Mouse (Mus musculus): Measurements from ENCODE around the gene Kcnc3. TPM values are rescaled to one million over a fixed set of nuclear protein-coding genes. Genes with fewer than 3 reads are reported as not detected.

The Kcnc3 gene
- polyA plus RNA-seq, 1 experiment, result 0.01 TPM

- Histone ChIP-seq H3K27me3 (ENCODE audit: control insufficient read depth) (peaks cover 53% of the 10 kb centered on the region), H3K9me3 (ENCODE audit: control insufficient read depth, low read length) (no peaks in the 10 kb centered on the region), H3K4me1 (ENCODE audit: control insufficient read depth) (no peaks in the 10 kb centered on the region), H3K4me3 (replicated peaks) (no peak overlapping the region), H3K36me3 (ENCODE audit: control insufficient read depth) (no peaks in the 10 kb centered on the region)
- TF ChIP-seq TAL1 (IDR thresholded peaks at IDR 0.05; ENCODE audit: low read length), result no peak
- no peak for TF ChIP-seq GATA1 (IDR thresholded peaks at IDR 0.05; ENCODE audit: low read length)
Measured at GRCm38 (mm10) chr7:44606171-44606901, 15.9 kb downstream of the Kcnc3 start.

DNA sequence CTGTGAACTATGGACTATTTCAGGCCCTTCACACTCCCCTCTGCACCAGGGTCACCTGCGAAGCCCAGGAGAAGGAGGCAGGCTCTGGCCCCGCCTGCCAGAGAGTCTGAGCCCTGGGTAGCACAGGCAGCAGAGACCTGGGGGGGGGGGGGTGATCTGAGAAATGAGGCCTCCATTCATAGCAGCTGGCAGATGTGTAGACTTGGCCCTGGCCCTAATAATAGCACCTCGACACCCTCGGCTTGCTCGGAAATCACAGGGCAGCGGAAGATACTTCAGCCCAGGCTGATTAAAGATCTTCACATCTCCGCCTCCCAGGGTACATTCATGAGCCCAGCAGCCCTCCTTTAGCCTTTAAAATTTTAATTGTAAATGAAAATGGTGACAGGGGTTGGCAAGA lies 21.7 kb downstream of the Kcnc3 start:
- H3K4me3 ChIP-seq (replicated peaks), result no peak overlapping the region

GRCm38 (mm10) chr7:44614041-44614688 lies 23.7 kb downstream of the Kcnc3 start:
- TF ChIP-seq GATA1 (IDR thresholded peaks at IDR 0.05; ENCODE audit: low read length) (no peak), TAL1 (IDR thresholded peaks at IDR 0.05; ENCODE audit: low read length) (no peak)
- no peak overlapping the region for H3K4me3 ChIP-seq (replicated peaks)
- H3K4me1 ChIP-seq (ENCODE audit: control insufficient read depth), result no peaks in the 10 kb centered on the region
- H3K36me3 ChIP-seq (ENCODE audit: control insufficient read depth), result no peaks in the 10 kb centered on the region
- peaks cover 2% of the 10 kb centered on the region for H3K9me3 ChIP-seq (ENCODE audit: control insufficient read depth, low read length)
- peaks cover 19% of the 10 kb centered on the region for H3K27me3 ChIP-seq (ENCODE audit: control insufficient read depth)

More for the DNA sequence above, 21.7 kb downstream of the Kcnc3 start:
- H3K4me1 ChIP-seq (ENCODE audit: control insufficient read depth), result no peaks in the 10 kb centered on the region
- no peaks in the 10 kb centered on the region for H3K36me3 ChIP-seq (ENCODE audit: control insufficient read depth)
- TF ChIP-seq GATA1 (IDR thresholded peaks at IDR 0.05; ENCODE audit: low read length) (no peak), TAL1 (IDR thresholded peaks at IDR 0.05; ENCODE audit: low read length) (no peak)
- peaks cover 19% of the 10 kb centered on the region for H3K27me3 ChIP-seq (ENCODE audit: control insufficient read depth)
- H3K9me3 ChIP-seq (ENCODE audit: control insufficient read depth, low read length), result peaks cover 2% of the 10 kb centered on the region

- H3K36me3 ChIP-seq (ENCODE audit: control insufficient read depth), result no peaks in the 10 kb centered on the region
- no peak overlapping the region for H3K4me3 ChIP-seq (replicated peaks)
- peaks cover 19% of the 10 kb centered on the region for H3K27me3 ChIP-seq (ENCODE audit: control insufficient read depth)
- H3K9me3 ChIP-seq (ENCODE audit: control insufficient read depth, low read length), result peaks cover 8% of the 10 kb centered on the region
- no peak for TF ChIP-seq TAL1 (IDR thresholded peaks at IDR 0.05; ENCODE audit: low read length)
- no peak for TF ChIP-seq GATA1 (IDR thresholded peaks at IDR 0.05; ENCODE audit: low read length)
- H3K4me1 ChIP-seq (ENCODE audit: control insufficient read depth), result no peaks in the 10 kb centered on the region
Measured at GRCm38 (mm10) chr7:44615309-44615708, 24.8 kb downstream of the Kcnc3 start.

- Histone ChIP-seq H3K27me3 (ENCODE audit: control insufficient read depth) (peaks cover 19% of the 10 kb centered on the region), H3K4me1 (ENCODE audit: control insufficient read depth) (no peaks in the 10 kb centered on the region), H3K4me3 (replicated peaks) (no peak overlapping the region), H3K36me3 (ENCODE audit: control insufficient read depth) (no peaks in the 10 kb centered on the region), H3K9me3 (ENCODE audit: control insufficient read depth, low read length) (peaks cover 11% of the 10 kb centered on the region)
- TF ChIP-seq GATA1 (IDR thresholded peaks at IDR 0.05; ENCODE audit: low read length) (no peak), TAL1 (IDR thresholded peaks at IDR 0.05; ENCODE audit: low read length) (no peak)
Measured at GRCm38 (mm10) chr7:44615987-44616386, 25.5 kb downstream of the Kcnc3 start.

GRCm38 (mm10) chr7:44617059-44617458 lies 26.6 kb downstream of the Kcnc3 start:
- Histone ChIP-seq H3K36me3 (ENCODE audit: control insufficient read depth) (no peaks in the 10 kb centered on the region), H3K27me3 (ENCODE audit: control insufficient read depth) (peaks cover 19% of the 10 kb centered on the region), H3K9me3 (ENCODE audit: control insufficient read depth, low read length) (peaks cover 17% of the 10 kb centered on the region), H3K4me1 (ENCODE audit: control insufficient read depth) (no peaks in the 10 kb centered on the region), H3K4me3 (replicated peaks) (no peak overlapping the region)
- TF ChIP-seq TAL1 (IDR thresholded peaks at IDR 0.05; ENCODE audit: low read length), result no peak
- no peak for TF ChIP-seq GATA1 (IDR thresholded peaks at IDR 0.05; ENCODE audit: low read length)

- TF ChIP-seq TAL1 (IDR thresholded peaks at IDR 0.05; ENCODE audit: low read length) (no peak), GATA1 (IDR thresholded peaks at IDR 0.05; ENCODE audit: low read length) (no peak)
- no peak overlapping the region for H3K4me3 ChIP-seq (replicated peaks)
- H3K27me3 ChIP-seq (ENCODE audit: control insufficient read depth), result no peaks in the 10 kb centered on the region
- peaks cover 17% of the 10 kb centered on the region for H3K9me3 ChIP-seq (ENCODE audit: control insufficient read depth, low read length)
- no peaks in the 10 kb centered on the region for H3K36me3 ChIP-seq (ENCODE audit: control insufficient read depth)
- no peaks in the 10 kb centered on the region for H3K4me1 ChIP-seq (ENCODE audit: control insufficient read depth)
Measured at GRCm38 (mm10) chr7:44623714-44624542, 33.5 kb downstream of the Kcnc3 start.

- TF ChIP-seq TAL1 (IDR thresholded peaks at IDR 0.05; ENCODE audit: low read length) (no peak), GATA1 (IDR thresholded peaks at IDR 0.05; ENCODE audit: low read length) (no peak)
- Histone ChIP-seq H3K27me3 (ENCODE audit: control insufficient read depth) (no peaks in the 10 kb centered on the region), H3K4me3 (replicated peaks) (no peak overlapping the region), H3K4me1 (ENCODE audit: control insufficient read depth) (no peaks in the 10 kb centered on the region), H3K36me3 (ENCODE audit: control insufficient read depth) (no peaks in the 10 kb centered on the region), H3K9me3 (ENCODE audit: control insufficient read depth, low read length) (peaks cover 15% of the 10 kb centered on the region)
Measured at GRCm38 (mm10) chr7:44624543-44624826, 34.0 kb downstream of the Kcnc3 start.

DNA sequence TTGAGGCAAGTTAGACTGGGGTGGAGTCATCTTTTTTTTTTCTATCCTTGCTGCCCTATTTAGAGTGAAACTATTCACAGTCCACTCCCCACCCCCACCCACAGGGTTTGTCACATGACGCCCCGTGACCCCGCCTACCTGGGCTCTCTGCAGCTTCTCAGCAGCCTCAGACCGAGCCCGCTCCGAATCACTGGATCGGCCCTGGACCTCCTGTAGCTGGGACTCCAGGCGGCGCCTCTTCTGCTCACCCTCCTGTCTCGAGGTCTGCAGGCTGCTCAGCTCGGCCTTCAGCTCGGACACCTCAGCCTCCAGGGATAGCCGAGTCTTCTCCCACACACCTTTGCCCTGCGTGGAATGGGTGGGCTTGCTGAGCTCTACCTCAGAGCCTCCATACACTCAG lies 34.4 kb downstream of the Kcnc3 start:
- no peaks in the 10 kb centered on the region for H3K27me3 ChIP-seq (ENCODE audit: control insufficient read depth)

More for the DNA sequence above, 34.4 kb downstream of the Kcnc3 start:
- Histone ChIP-seq H3K4me1 (ENCODE audit: control insufficient read depth) (no peaks in the 10 kb centered on the region), H3K4me3 (replicated peaks) (no peak overlapping the region), H3K36me3 (ENCODE audit: control insufficient read depth) (no peaks in the 10 kb centered on the region), H3K9me3 (ENCODE audit: control insufficient read depth, low read length) (peaks cover 11% of the 10 kb centered on the region)
- TF ChIP-seq TAL1 (IDR thresholded peaks at IDR 0.05; ENCODE audit: low read length), result no peak
